In the genomic region with DNA sequence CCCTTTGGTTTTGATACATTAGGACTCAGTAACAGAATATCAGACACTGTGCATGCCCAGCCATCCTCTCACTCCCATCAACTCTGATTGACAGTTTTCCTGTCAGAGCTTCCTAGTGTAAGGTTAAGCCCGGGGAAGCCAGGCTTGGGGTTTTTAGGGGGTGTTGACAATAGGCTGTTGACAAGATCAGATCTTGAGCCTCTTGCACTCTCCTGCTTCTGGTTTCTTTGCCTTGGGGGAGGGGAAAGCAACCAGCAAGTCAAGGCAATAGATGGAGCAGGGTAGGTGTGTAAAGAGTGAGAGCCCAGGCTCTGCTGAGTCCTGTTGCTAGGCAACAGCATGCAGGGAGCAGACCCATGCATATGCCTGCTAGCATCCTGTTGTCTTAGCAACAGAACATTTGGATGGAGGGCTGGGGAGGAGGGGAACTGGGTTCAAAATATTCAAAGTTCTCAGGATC, we compare ENCODE assay signal across 8 mouse cellular contexts.
DNase-seq lines count a peak whose midpoint lies in the region; ATAC-seq and TF ChIP-seq lines count a peak whose summit lies in the region.

No protein-coding gene starts in this region.

- H3K4me1 ChIP-seq in embryonic facial prominence, embryonic 14.5 days (ENCODE audit: control insufficient read depth, insufficient read depth, low read length), result no peaks in the 10 kb centered on the region
- H3K4me1 ChIP-seq in midbrain, embryonic 11.5 days (ENCODE audit: control insufficient read depth, insufficient read depth, low read length), result peaks cover 10% of the 10 kb centered on the region

- ATAC-seq in embryonic facial prominence, embryonic 14.5 days (ENCODE audit: low read depth), result peak; percentile 85
- ATAC-seq in midbrain, embryonic 11.5 days (ENCODE audit: low FRiP score), result peak; percentile 99

- H3K27ac ChIP-seq in embryonic facial prominence, embryonic 14.5 days (replicated peaks; ENCODE audit: low read depth, low read length), result no peak overlapping the region
- peak overlapping the region; percentile 96 for H3K27ac ChIP-seq in layer of hippocampus, adult 2 months
- peak overlapping the region; percentile 25; the same call in 1 of the 2 replicates for H3K27ac ChIP-seq in midbrain, embryonic 11.5 days (ENCODE audit: low read depth, low read length)

- H3K9me3 ChIP-seq in embryonic facial prominence, embryonic 14.5 days (ENCODE audit: control insufficient read depth, low read length), result no peaks in the 10 kb centered on the region
- no peaks in the 10 kb centered on the region for H3K9me3 ChIP-seq in midbrain, embryonic 11.5 days (ENCODE audit: control insufficient read depth, low read length)

- H3K4me3 ChIP-seq in embryonic facial prominence, embryonic 14.5 days (ENCODE audit: low read depth, low read length), result no peak overlapping the region
- no peak overlapping the region for H3K4me3 ChIP-seq in layer of hippocampus, adult 2 months
- H3K4me3 ChIP-seq in midbrain, embryonic 11.5 days (ENCODE audit: low read depth, low read length), result no peak overlapping the region

- no peaks in the 10 kb centered on the region for H3K36me3 ChIP-seq in embryonic facial prominence, embryonic 14.5 days (ENCODE audit: control insufficient read depth, insufficient read depth, low read length)
- H3K36me3 ChIP-seq in midbrain, embryonic 11.5 days (ENCODE audit: control insufficient read depth, insufficient read depth, low read length), result no peaks in the 10 kb centered on the region

- H3K4me2 ChIP-seq in embryonic facial prominence, embryonic 14.5 days (ENCODE audit: low read depth, low read length), result no peak overlapping the region
- H3K4me2 ChIP-seq in midbrain, embryonic 11.5 days, result no peak overlapping the region

- no peak overlapping the region for H3K9ac ChIP-seq in embryonic facial prominence, embryonic 14.5 days (ENCODE audit: low read depth, low read length)
- H3K9ac ChIP-seq in midbrain, embryonic 11.5 days (ENCODE audit: low read length), result no peak overlapping the region

- 39% methylated on average over 1 of the region's 1 CpGs for WGBS in embryonic facial prominence, embryonic 14.5 days
- 3% methylated on average over 1 of the region's 1 CpGs for WGBS in midbrain, embryonic 11.5 days

- peak; percentile 6 for DNase-seq in ES-CJ7 (ENCODE audit: low read depth, low spot score)
- peak; percentile 22 for DNase-seq in embryonic facial prominence, embryonic 14.5 days (ENCODE audit: low spot score)
- peak; percentile 62 to 91 for DNase-seq in layer of hippocampus, adult 2 months (ENCODE audit: low spot score in 2 of 2)
- peak; percentile 89 for DNase-seq in midbrain, embryonic 11.5 days (ENCODE audit: low spot score, missing footprints)
- DNase-seq in gastrocnemius, adult 8-10 months (ENCODE audit: low spot score in 2 of 2), result no peak
- DNase-seq in thymus, postnatal 36 days, result no peak
- DNase-seq in lung, adult 18-20 months, result no peak
- DNase-seq in cerebellum, adult 18-20 months, result no peak

- no peaks in the 10 kb centered on the region for H3K27me3 ChIP-seq in embryonic facial prominence, embryonic 14.5 days (replicated peaks; ENCODE audit: control insufficient read depth, insufficient read depth, low read length)
- H3K27me3 ChIP-seq in midbrain, embryonic 11.5 days (ENCODE audit: control insufficient read depth, insufficient read depth, low read length), result no peaks in the 10 kb centered on the region

- no peak for TF ChIP-seq CTCF in layer of hippocampus, adult 2 months (conservative IDR thresholded peaks at IDR 0.05)

Comparison
In these comparisons a context has a peak if more than half of its experiments do, and no peak if none do; other contexts are left out.
1. DNase-seq: peak in ES-CJ7 (single experiment), embryonic facial prominence, embryonic 14.5 days (single experiment), layer of hippocampus, adult 2 months (2 of 2) and midbrain, embryonic 11.5 days (single experiment); none in gastrocnemius, adult 8-10 months (0 of 2), thymus, postnatal 36 days (0 of 2), lung, adult 18-20 months (0 of 2) and cerebellum, adult 18-20 months (0 of 2).